Mouse (Mus musculus) CH12.LX (cell line): ENCODE measurements around the gene Cyp2t4. TPM values are rescaled to one million over a fixed set of nuclear protein-coding genes. Genes with fewer than 3 reads are reported as not detected.
A peak's percentile ranks its signal among the peaks of the same experiment; 100 is the strongest.

ENCODE experiments used
- DNase-seq: peaks from one replicate; pipeline ENCODE4 v3.0.0-alpha.2; 2013; ENCODE audit errors: extremely low read depth
- H3K27ac ChIP-seq: 2 replicates; pipeline ENCODE4 v1.5.1; 2012; ENCODE audit warnings: low read depth, mild to moderate bottlenecking, control low read depth, moderate library complexity; ENCODE audit not compliant: insufficient read depth
- H3K27me3 ChIP-seq: replicated peaks from 2 replicates; pipeline ENCODE3; 2012; ENCODE audit warnings: inconsistent platforms
- H3K36me3 ChIP-seq, 2 experiments: replicated peaks in 1 of 2; 2 replicates each; pipeline versions ENCODE3 to v1.6.1; 2012; ENCODE audit warnings: inconsistent platforms in 1 of 2, low read length in 1 of 2, mild to moderate bottlenecking in 1 of 2, mixed read lengths in 1 of 2, moderate library complexity in 1 of 2; ENCODE audit not compliant: control insufficient read depth in 1 of 2, insufficient read depth in 1 of 2
- H3K4me1 ChIP-seq, 2 experiments: 2 replicates each; pipeline ENCODE4 v1.6.1; 2012; ENCODE audit warnings: inconsistent platforms in 1 of 2, moderate library complexity in 1 of 2; ENCODE audit not compliant: insufficient read depth in 2 of 2, control insufficient read depth in 1 of 2
- H3K4me2 ChIP-seq: 2 replicates; pipeline ENCODE4 v1.6.1; 2012; ENCODE audit warnings: low read depth, mild to moderate bottlenecking, control low read depth; ENCODE audit not compliant: poor library complexity, insufficient read depth, severe bottlenecking
- H3K4me3 ChIP-seq, 3 experiments: fragments of 150-350 bp in 1 of 3; sonication (generic) in 1 of 3; replicated peaks in 1 of 3; 2 replicates each; pipeline versions ENCODE3 to v1.5.1; 2011 to 2012; ENCODE audit warnings: low read depth in 2 of 3, low read length in 2 of 3, mild to moderate bottlenecking in 2 of 3, moderate library complexity in 2 of 3, control low read depth in 1 of 3, improper control_type of control experiment in 1 of 3, inconsistent platforms in 1 of 3, mixed read lengths in 1 of 3; ENCODE audit not compliant: poor library complexity in 1 of 3
- H3K79me2 ChIP-seq: replicated peaks from 2 replicates; pipeline ENCODE4 v1.6.1; 2012; ENCODE audit warnings: mild to moderate bottlenecking, moderate library complexity; ENCODE audit not compliant: control insufficient read depth, poor library complexity, insufficient read depth, severe bottlenecking; ENCODE audit errors: extremely low read depth
- H3K9ac ChIP-seq: 2 replicates; pipeline ENCODE4 v1.6.1; 2012; ENCODE audit warnings: low read depth, mild to moderate bottlenecking, control low read depth, moderate library complexity; ENCODE audit not compliant: insufficient read depth
- H3K9me3 ChIP-seq: replicated peaks from 2 replicates; pipeline ENCODE3; 2012; ENCODE audit warnings: low read length, inconsistent platforms, mixed read lengths
- BHLHE40 ChIP-seq: IDR thresholded peaks from 2 replicates; pipeline ENCODE4 v1.6.1; 2011; ENCODE audit warnings: mild to moderate bottlenecking, low read depth, low read length, improper control_type of control experiment
- CHD1 ChIP-seq: IDR thresholded peaks from 2 replicates; pipeline ENCODE4 v1.6.1; 2012; ENCODE audit warnings: low read depth, low read length, improper control_type of control experiment, inconsistent platforms
- E2F4 ChIP-seq: IDR thresholded peaks from 2 replicates; pipeline ENCODE4 v1.6.1; 2011; ENCODE audit warnings: low read depth, low read length, improper control_type of control experiment; ENCODE audit not compliant: insufficient replicate concordance
- ELF1 ChIP-seq: IDR thresholded peaks from 2 replicates; pipeline ENCODE4 v1.6.1; 2014; ENCODE audit warnings: low read depth, mild to moderate bottlenecking, inconsistent platforms, low read length, improper control_type of control experiment
- EP300 ChIP-seq: IDR thresholded peaks from 2 replicates; pipeline ENCODE4 v1.6.1; 2011; ENCODE audit warnings: low read length, improper control_type of control experiment
- ETS1 ChIP-seq: conservative IDR thresholded peaks from 2 replicates; pipeline ENCODE4 v1.6.1; 2012; ENCODE audit warnings: low read depth, mild to moderate bottlenecking, inconsistent platforms, low read length, improper control_type of control experiment, moderate library complexity
- GABPA ChIP-seq: IDR thresholded peaks from 2 replicates; pipeline ENCODE4 v1.6.1; 2012; ENCODE audit warnings: low read depth, low read length, improper control_type of control experiment, inconsistent platforms; ENCODE audit not compliant: insufficient replicate concordance
- IRF4 ChIP-seq: IDR thresholded peaks from 2 replicates; pipeline ENCODE4 v1.6.1; 2014; ENCODE audit warnings: low read depth, mild to moderate bottlenecking, inconsistent platforms, low read length, improper control_type of control experiment
- JUND ChIP-seq: conservative IDR thresholded peaks from 2 replicates; pipeline ENCODE4 v1.6.1; 2011; ENCODE audit warnings: low read depth, low read length, improper control_type of control experiment
- KAT2A ChIP-seq: IDR thresholded peaks from 2 replicates; pipeline ENCODE4 v1.6.1; 2012; ENCODE audit warnings: low read length, improper control_type of control experiment, inconsistent platforms; ENCODE audit not compliant: insufficient replicate concordance
- MAFK ChIP-seq: IDR thresholded peaks from 2 replicates; pipeline ENCODE4 v1.6.1; 2011; ENCODE audit warnings: low read length, improper control_type of control experiment; ENCODE audit not compliant: insufficient replicate concordance
- MAX ChIP-seq: IDR thresholded peaks from 2 replicates; pipeline ENCODE4 v1.6.1; 2011; ENCODE audit warnings: low read length, improper control_type of control experiment
- MAZ ChIP-seq: IDR thresholded peaks from 2 replicates; pipeline ENCODE4 v1.6.1; 2012; ENCODE audit warnings: low read depth, mild to moderate bottlenecking, inconsistent platforms, low read length, improper control_type of control experiment, moderate library complexity
- MEF2A ChIP-seq: IDR thresholded peaks from 2 replicates; pipeline ENCODE4 v1.6.1; 2014; ENCODE audit warnings: low read depth, mild to moderate bottlenecking, inconsistent platforms, low read length, improper control_type of control experiment, borderline replicate concordance
- MXI1 ChIP-seq: IDR thresholded peaks from 2 replicates; pipeline ENCODE4 v1.6.1; 2011; ENCODE audit warnings: mild to moderate bottlenecking, low read depth, low read length, improper control_type of control experiment
- MYC ChIP-seq: IDR thresholded peaks from 2 replicates; pipeline ENCODE4 v1.6.1; 2011; ENCODE audit warnings: low read depth, mild to moderate bottlenecking, improper control_type of control experiment, low read length
- NELFE ChIP-seq: IDR thresholded peaks from 2 replicates; pipeline ENCODE4 v1.6.1; 2011; ENCODE audit warnings: low read depth, low read length, improper control_type of control experiment
- NRF1 ChIP-seq: IDR thresholded peaks from 2 replicates; pipeline ENCODE4 v1.6.1; 2014; ENCODE audit warnings: low read depth, mild to moderate bottlenecking, inconsistent platforms, low read length, improper control_type of control experiment, moderate library complexity
- PAX5 ChIP-seq: IDR thresholded peaks from 2 replicates; pipeline ENCODE4 v1.6.1; 2012; ENCODE audit warnings: low read length, inconsistent platforms, mixed read lengths
- POLR2A ChIP-seq: IDR thresholded peaks from 2 replicates; pipeline ENCODE4 v1.6.1; 2011; ENCODE audit warnings: low read depth, mild to moderate bottlenecking, improper control_type of control experiment, low read length
- POLR2AphosphoS2 ChIP-seq: IDR thresholded peaks from 2 replicates; pipeline ENCODE4 v1.6.1; 2011; ENCODE audit warnings: low read depth, low read length, improper control_type of control experiment
- RAD21 ChIP-seq: IDR thresholded peaks from 2 replicates; pipeline ENCODE4 v1.6.1; 2011; ENCODE audit warnings: low read depth, mild to moderate bottlenecking, low read length, improper control_type of control experiment, moderate library complexity
- RCOR1 ChIP-seq: conservative IDR thresholded peaks from 2 replicates; pipeline ENCODE4 v1.6.1; 2012; ENCODE audit warnings: low read depth, mild to moderate bottlenecking, inconsistent platforms, low read length, improper control_type of control experiment
- SMC3 ChIP-seq: IDR thresholded peaks from 2 replicates; pipeline ENCODE4 v1.6.1; 2011; ENCODE audit warnings: low read depth, low read length, improper control_type of control experiment
- TBP ChIP-seq: conservative IDR thresholded peaks from 2 replicates; pipeline ENCODE4 v1.6.1; 2011; ENCODE audit warnings: low read depth, low read length, improper control_type of control experiment
- TCF12 ChIP-seq: IDR thresholded peaks from 2 replicates; pipeline ENCODE4 v1.6.1; 2014; ENCODE audit warnings: low read depth, mild to moderate bottlenecking, inconsistent platforms, low read length, improper control_type of control experiment
- UBTF ChIP-seq: IDR thresholded peaks from 2 replicates; pipeline ENCODE4 v1.6.1; 2012; ENCODE audit warnings: low read depth, mild to moderate bottlenecking, inconsistent platforms, low read length, improper control_type of control experiment, moderate library complexity
- USF1 ChIP-seq: IDR thresholded peaks from 2 replicates; pipeline ENCODE4 v1.6.1; 2014; ENCODE audit warnings: low read depth, mild to moderate bottlenecking, inconsistent platforms, low read length, improper control_type of control experiment
- USF2 ChIP-seq: conservative IDR thresholded peaks from 2 replicates; pipeline ENCODE4 v1.6.1; 2011; ENCODE audit warnings: low read depth, low read length, improper control_type of control experiment
- ZC3H11A ChIP-seq: IDR thresholded peaks from 2 replicates; pipeline ENCODE4 v1.6.1; 2012; ENCODE audit warnings: low read depth, mild to moderate bottlenecking, inconsistent platforms, low read length, improper control_type of control experiment
- ZKSCAN1 ChIP-seq: IDR thresholded peaks from 2 replicates; pipeline ENCODE4 v1.6.1; 2012; ENCODE audit warnings: low read depth, inconsistent platforms, low read length, improper control_type of control experiment, borderline replicate concordance
- ZMIZ1 ChIP-seq: IDR thresholded peaks from 2 replicates; pipeline ENCODE4 v1.6.1; 2012; ENCODE audit warnings: low read depth, mild to moderate bottlenecking, inconsistent platforms, low read length, improper control_type of control experiment
- ZNF384 ChIP-seq: IDR thresholded peaks from 2 replicates; pipeline ENCODE4 v1.6.1; 2012; ENCODE audit warnings: low read depth, low read length, improper control_type of control experiment, inconsistent platforms
- dilution Hi-C: fragments of 300-500 bp; cut with MboI; formaldehyde crosslinking; loops from 2 replicates; pipeline ENCODE4 v1.14.3; 2020; ENCODE audit warnings: low sequenced_read_pairs; ENCODE audit not compliant: extremely low pct_unique_long_range_greater_than_20kb, extremely low pct_ligation_motif_present
- in situ Hi-C: fragments of 300-500 bp; cut with MboI; formaldehyde crosslinking; loops from 3 replicates; pipeline ENCODE4 v1.14.3; 2019; ENCODE audit warnings: low sequenced_read_pairs, low pct_ligation_motif_present, low pct_unique_long_range_greater_than_20kb, mixed read lengths
- polyA plus RNA-seq: library from polyadenylated mRNA; unstranded; fragments of >175 nt; gene quantifications from 2 replicates; pipeline ENCODE4 v1.2.1, GENCODE M21; 2012; ENCODE audit warnings: low read depth; ENCODE audit not compliant: insufficient read length
- total RNA-seq, 2 experiments: library from RNA; depleted of rRNA; stranded (reverse); fragments of 300-350 nt in 1 of 2; fragments of >200 nt in 1 of 2; gene quantifications; 2 replicates each; pipeline ENCODE4 v1.2.3; 2012 to 2014

The Cyp2t4 gene
- total and polyA plus RNA-seq, 3 experiments = 0.43 TPM; not detected in 2

- peak; percentile 12; the same call in 1 of the 2 replicates for TF ChIP-seq BHLHE40
- TF ChIP-seq, all 38 proteins: peak for 13
These were observed 25.1 kb downstream of the Cyp2t4 start, which contains the start of gene Rab4b (continued) for GRCm38 (mm10) chr7:27178324-27179216.

- peak overlapping the region; percentile 81 for H3K9ac ChIP-seq
- H3K9me3 ChIP-seq = no peaks in the 10 kb centered on the region
- H3K4me1 ChIP-seq = peaks cover 3 to 43% of the 10 kb centered on the region in 2 experiments; a peak in 3 of 4 replicates
- H3K27me3 ChIP-seq = no peaks in the 10 kb centered on the region
- H3K79me2 ChIP-seq = peaks cover 7% of the 10 kb centered on the region
- peaks cover 19 to 44% of the 10 kb centered on the region in 2 experiments for H3K36me3 ChIP-seq
- in situ Hi-C loops = no loop called here
- H3K4me2 ChIP-seq = peak overlapping the region; percentile 68
- dilution Hi-C loops = no loop called here
- DNase-seq = peak; percentile 92
- peak overlapping the region; percentile 42 to 71 (median 67) for H3K4me3 ChIP-seq
- peak overlapping the region; percentile 87 for H3K27ac ChIP-seq
- TF ChIP-seq RCOR1 = no peak
- no peak for TF ChIP-seq MAFK
- TF ChIP-seq RAD21 = no peak
- peak; percentile 51; the same call in 1 of the 2 replicates for TF ChIP-seq NELFE
- TF ChIP-seq ELF1 = 0 out of 2 replicates have a peak, but pooled peaks have one; percentile 40
- 0 out of 2 replicates have a peak, but pooled peaks have one; percentile 25 for TF ChIP-seq BHLHE40
- no peak for TF ChIP-seq MXI1
- TF ChIP-seq TBP = peak; percentile 80
- TF ChIP-seq MEF2A = peak; percentile 20; the same call in 1 of the 2 replicates
- peak; percentile 73; the same call in 1 of the 2 replicates for TF ChIP-seq ZMIZ1
- no peak for TF ChIP-seq MAX
- TF ChIP-seq ZNF384 = no peak
- no peak for TF ChIP-seq CHD1
- 0 out of 2 replicates have a peak, but pooled peaks have one; percentile 21 for TF ChIP-seq TCF12
- TF ChIP-seq POLR2A = peak; percentile 39; the same call in 1 of the 2 replicates
- no peak for TF ChIP-seq PAX5
- TF ChIP-seq E2F4 = no peak
- no peak for TF ChIP-seq POLR2AphosphoS2
- TF ChIP-seq IRF4 = no peak
- no peak for TF ChIP-seq UBTF
- no peak for TF ChIP-seq USF2
- no peak for TF ChIP-seq ZC3H11A
- no peak for TF ChIP-seq USF1
- no peak for TF ChIP-seq KAT2A
- TF ChIP-seq SMC3 = no peak
- peak; percentile 43; the same call in 1 of the 2 replicates for TF ChIP-seq ETS1
- peak; percentile 20; the same call in 1 of the 2 replicates for TF ChIP-seq JUND
- no peak for TF ChIP-seq NRF1
- no peak for TF ChIP-seq MAZ
- TF ChIP-seq EP300 = no peak; the same call in 1 of the 2 replicates
- no peak for TF ChIP-seq GABPA
- 0 out of 2 replicates have a peak, but pooled peaks have one; percentile 10 for TF ChIP-seq MYC
- no peak for TF ChIP-seq ZKSCAN1
These were observed 25.9 kb downstream of the Cyp2t4 start for GRCm38 (mm10) chr7:27179217-27179918.
